Mouse (Mus musculus) midbrain, embryonic 13.5 days (tissue): ENCODE measurements around the gene Cd276. TPM values are rescaled to one million over a fixed set of nuclear protein-coding genes. Genes with fewer than 3 reads are reported as not detected.

Experiments
- ATAC-seq: fragments of 200-750 bp; cut with Nextera tagmentation; 2 replicates; pipeline ENCODE4 v1.8.0; 2017; ENCODE audit warnings: mild to moderate bottlenecking, moderate TSS enrichment, moderate library complexity
- H3K27ac ChIP-seq: fragments of 300-500 bp; sonication (generic); 2 replicates; pipeline ENCODE4 v1.5.1; 2015; ENCODE audit warnings: inconsistent platforms, mild to moderate bottlenecking, moderate library complexity
- H3K27me3 ChIP-seq: fragments of 300-500 bp; sonication (generic); 2 replicates; pipeline ENCODE4 v1.6.1; 2015; ENCODE audit warnings: mild to moderate bottlenecking, inconsistent platforms
- H3K36me3 ChIP-seq: fragments of 300-500 bp; sonication (generic); 2 replicates; pipeline ENCODE4 v1.6.1; 2015; ENCODE audit warnings: mild to moderate bottlenecking, inconsistent platforms
- H3K4me1 ChIP-seq: fragments of 300-500 bp; sonication (generic); replicated peaks from 2 replicates; pipeline ENCODE4 v1.6.1; 2015; ENCODE audit warnings: inconsistent platforms
- H3K4me2 ChIP-seq: fragments of 300-500 bp; sonication (generic); replicated peaks from 2 replicates; pipeline ENCODE4 v1.6.1; 2015; ENCODE audit warnings: moderate library complexity, mild to moderate bottlenecking, inconsistent platforms
- H3K4me3 ChIP-seq: fragments of 300-500 bp; sonication (generic); replicated peaks from 2 replicates; pipeline ENCODE4 v1.5.1; 2015; ENCODE audit warnings: mild to moderate bottlenecking, inconsistent platforms
- H3K9ac ChIP-seq: fragments of 300-500 bp; sonication (generic); replicated peaks from 2 replicates; pipeline ENCODE4 v1.6.1; 2015; ENCODE audit warnings: mild to moderate bottlenecking, inconsistent platforms
- H3K9me3 ChIP-seq: fragments of 300-500 bp; sonication (generic); 2 replicates; pipeline ENCODE4 v1.6.1; 2016; ENCODE audit warnings: mild to moderate bottlenecking, inconsistent platforms
- WGBS: fragments of 180-500 bp; shearing (Covaris S2); methylation state at CpG from one replicate; pipeline ENCODE4 v1.1.7; 2015; 5-methylcytosine and 5-hydroxymethylcytosine counted together
- polyA plus RNA-seq: library from polyadenylated mRNA; unstranded; fragments of >200 nt; fragmentation: Nextera tagmentation; extraction: Ambion mirVana; gene quantifications from 2 replicates; pipeline ENCODE4 v1.2.1, GENCODE M21; 2015

Gene Cd276
- polyA plus RNA-seq, 1 experiment from 2014 or later = 33.9 TPM

DNA sequence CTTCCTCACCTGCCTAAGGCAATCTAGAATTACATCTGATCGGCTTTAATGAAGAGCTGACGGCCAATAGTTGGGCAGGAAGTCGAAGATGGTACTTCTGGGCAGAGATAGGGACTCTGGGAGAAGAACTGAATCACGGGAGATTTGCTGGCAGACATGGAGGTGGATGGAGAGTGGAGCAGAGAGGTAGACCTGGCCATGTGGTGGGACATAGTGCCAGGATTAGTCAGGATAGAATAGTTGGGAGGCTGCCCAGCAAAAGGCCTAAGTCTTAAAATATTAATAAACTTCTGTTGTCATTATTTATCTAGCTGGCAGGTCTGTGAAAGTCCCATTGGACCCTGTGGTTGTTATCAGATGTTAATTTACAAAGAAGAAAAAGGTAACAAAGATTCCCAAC lies 30.1 kb downstream of the Cd276 start:
- Histone ChIP-seq H3K9ac (no peak overlapping the region), H3K27ac (no peak overlapping the region), H3K9me3 (no peaks in the 10 kb centered on the region), H3K36me3 (peaks cover 56% of the 10 kb centered on the region), H3K4me3 (no peak overlapping the region), H3K4me1 (0 out of 2 replicates have a peak, but pooled peaks cover 4% of the 10 kb centered on the region), H3K27me3 (no peaks in the 10 kb centered on the region), H3K4me2 (no peak overlapping the region)
- WGBS = 89% methylated on average over 4 of the region's 4 CpGs
- ATAC-seq = no peak

DNA sequence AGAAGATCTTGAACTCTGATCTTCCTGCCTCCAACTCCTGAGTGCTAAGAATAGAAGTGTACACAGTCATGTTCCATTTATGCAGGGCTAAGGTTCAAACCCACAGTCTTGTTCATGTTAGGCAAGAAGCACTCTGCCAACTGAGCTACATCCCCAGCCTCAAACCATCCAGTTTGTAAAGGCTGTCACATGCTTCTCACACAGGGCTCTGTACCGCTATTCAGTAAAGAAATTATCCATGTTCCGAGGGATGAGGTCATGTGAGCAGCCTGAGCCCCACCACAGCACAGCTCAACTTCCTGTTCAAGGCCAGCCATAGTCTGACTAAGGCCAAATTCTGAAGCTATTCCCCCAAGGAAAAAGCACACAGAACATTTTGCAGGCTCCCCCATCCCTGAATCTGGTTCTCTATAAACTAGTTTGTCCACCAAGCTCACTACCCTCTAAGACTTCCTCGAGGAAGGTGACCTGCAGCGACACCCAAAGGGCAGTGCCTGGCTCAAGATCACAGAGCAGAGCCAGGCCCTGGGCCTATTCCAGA lies 33.3 kb downstream of the Cd276 start:
- H3K27me3 ChIP-seq = no peaks in the 10 kb centered on the region
- ATAC-seq = no peak
- H3K27ac ChIP-seq = no peak overlapping the region
- no peaks in the 10 kb centered on the region for H3K9me3 ChIP-seq
- H3K36me3 ChIP-seq = peaks cover 28% of the 10 kb centered on the region
- H3K4me2 ChIP-seq = no peak overlapping the region
- H3K9ac ChIP-seq = no peak overlapping the region
- 73% methylated on average over 4 of the region's 4 CpGs for WGBS
- no peak overlapping the region for H3K4me3 ChIP-seq
- H3K4me1 ChIP-seq = 0 out of 2 replicates have a peak, but pooled peaks cover 4% of the 10 kb centered on the region

DNA sequence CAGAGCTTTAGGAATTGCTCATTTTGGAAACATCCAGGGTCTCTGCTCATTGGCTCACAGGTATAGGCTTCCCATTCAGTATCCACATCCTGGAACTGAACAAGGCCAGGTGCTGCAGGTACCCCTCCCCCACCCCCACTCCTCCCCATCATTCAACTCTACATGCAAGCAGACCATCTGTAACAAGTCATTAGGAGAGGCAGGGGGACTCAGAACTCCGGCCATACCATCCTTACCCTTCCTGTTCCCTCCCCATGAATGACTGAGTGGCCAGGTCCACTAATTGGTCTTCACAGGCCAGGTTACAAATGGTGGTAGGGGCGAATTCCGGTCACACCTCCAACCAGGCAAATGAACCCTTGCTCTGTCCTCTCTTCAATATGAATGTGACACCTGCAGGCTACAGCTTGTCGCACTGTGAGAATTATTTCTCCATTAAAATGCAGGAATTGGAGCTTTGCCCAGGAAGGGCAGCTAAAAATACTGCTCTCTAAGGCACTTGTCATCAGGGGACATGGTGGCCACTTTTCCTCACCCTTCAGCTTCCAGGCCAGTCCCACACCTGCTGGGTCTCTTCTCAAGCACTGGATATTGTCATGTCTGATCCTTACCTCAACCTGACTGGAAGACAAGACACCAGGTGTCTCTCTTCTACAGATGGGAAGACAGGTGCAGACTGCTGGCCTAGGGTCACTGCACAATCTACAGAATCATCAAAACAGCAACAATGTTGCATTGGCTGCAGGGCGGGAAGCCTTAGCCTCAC lies 34.2 kb downstream of the Cd276 start:
- ATAC-seq = no peak
- Histone ChIP-seq H3K9me3 (no peaks in the 10 kb centered on the region), H3K9ac (no peak overlapping the region), H3K4me3 (no peak overlapping the region), H3K4me2 (no peak overlapping the region), H3K4me1 (peaks cover 10% of the 10 kb centered on the region; the same call in 1 of the 2 replicates), H3K27ac (no peak overlapping the region), H3K27me3 (no peaks in the 10 kb centered on the region), H3K36me3 (peaks cover 21% of the 10 kb centered on the region)
- 87% methylated on average over 5 of the region's 5 CpGs for WGBS

DNA sequence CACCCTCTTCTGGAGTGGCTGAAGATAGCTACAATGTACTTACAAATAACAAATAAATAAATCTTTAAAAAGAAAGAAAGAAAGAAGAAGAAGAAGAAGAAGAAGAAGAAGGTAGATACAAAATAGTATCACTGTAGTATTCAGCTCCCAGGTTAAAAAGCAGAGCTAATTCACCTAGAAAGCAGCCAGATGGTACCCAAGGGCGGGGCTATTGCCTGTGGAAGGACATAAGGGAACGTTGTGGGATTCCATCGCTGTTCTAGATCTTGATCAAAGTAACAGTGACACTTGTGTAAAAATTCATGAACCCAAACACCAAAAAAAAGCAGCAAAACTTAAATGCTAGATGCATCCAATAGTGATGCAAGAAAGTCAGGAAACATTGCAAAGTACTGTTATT lies 35.3 kb downstream of the Cd276 start:
- no peak for ATAC-seq
- no peaks in the 10 kb centered on the region for H3K27me3 ChIP-seq
- H3K4me2 ChIP-seq = no peak overlapping the region
- WGBS = 87% methylated on average over 3 of the region's 3 CpGs
- no peak overlapping the region for H3K9ac ChIP-seq
- no peak overlapping the region for H3K27ac ChIP-seq
- peaks cover 15% of the 10 kb centered on the region; the same call in 1 of the 2 replicates for H3K4me1 ChIP-seq
- H3K36me3 ChIP-seq = peaks cover 10% of the 10 kb centered on the region
- no peak overlapping the region for H3K4me3 ChIP-seq
- no peaks in the 10 kb centered on the region for H3K9me3 ChIP-seq

DNA sequence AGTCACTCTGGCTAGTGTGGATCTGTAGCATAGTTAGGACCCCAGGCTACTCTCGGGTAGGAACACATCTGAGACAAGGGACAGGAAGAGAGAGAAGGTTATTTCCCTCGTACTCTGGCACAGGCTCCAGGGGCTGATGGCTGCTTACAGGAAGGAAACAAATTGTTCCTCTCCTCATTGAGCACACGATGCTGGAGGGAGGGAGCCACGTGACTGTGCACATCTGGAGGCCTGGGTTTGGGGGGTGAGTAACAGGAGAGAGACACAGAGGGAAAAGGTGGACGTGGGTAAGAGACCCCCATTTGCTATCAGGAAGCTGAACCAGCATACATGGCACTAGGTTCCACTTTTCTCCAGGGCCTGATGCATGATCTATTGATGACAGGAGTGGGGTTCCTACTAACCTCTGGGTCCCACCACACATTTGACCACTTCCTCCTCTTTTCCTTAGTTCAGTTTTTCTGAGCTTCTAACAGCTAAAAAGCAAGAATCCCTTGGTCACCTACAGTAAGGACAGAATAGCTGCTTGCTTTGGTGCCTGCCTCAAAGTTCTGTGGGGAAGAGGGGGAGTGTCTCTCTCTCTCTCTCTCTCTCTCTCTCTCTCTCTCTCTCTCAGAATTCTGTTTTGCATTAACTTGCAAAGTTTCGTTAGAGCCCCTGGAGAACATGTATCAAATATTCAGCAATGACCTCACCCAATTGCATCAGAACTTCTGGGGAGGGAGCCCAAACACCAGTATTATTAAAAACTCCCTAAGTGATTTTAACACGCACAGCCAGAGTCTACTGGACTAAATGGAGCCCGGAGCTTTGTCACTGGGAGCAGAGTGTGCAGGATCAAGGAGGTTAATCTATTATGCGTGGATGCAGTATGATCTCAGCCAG lies 37.1 kb downstream of the Cd276 start:
- Histone ChIP-seq H3K36me3 (no peaks in the 10 kb centered on the region), H3K27ac (no peak overlapping the region), H3K4me2 (no peak overlapping the region), H3K9me3 (no peaks in the 10 kb centered on the region), H3K4me1 (peaks cover 31% of the 10 kb centered on the region), H3K9ac (no peak overlapping the region), H3K27me3 (no peaks in the 10 kb centered on the region), H3K4me3 (no peak overlapping the region)
- no peak for ATAC-seq
- WGBS = 53% methylated on average over 9 of the region's 9 CpGs

DNA sequence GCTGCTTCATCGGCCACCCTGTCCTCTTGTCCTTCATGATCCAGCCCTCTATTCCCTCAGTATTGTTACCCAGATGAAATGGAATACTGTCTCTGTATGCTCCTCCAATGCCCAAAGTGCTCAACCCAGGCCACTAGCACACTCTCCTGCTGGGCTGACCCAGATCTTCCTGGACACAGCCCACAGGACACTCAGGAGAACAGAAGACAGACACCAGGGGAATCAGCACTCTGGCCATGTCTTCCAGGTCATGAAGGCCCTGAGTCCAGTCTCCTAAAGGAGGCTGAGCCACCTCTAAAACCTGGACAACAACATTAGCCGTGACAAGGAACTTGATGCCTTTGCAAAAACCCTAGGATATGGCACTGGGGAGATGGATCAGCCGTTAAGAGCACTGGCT lies 38.8 kb downstream of the Cd276 start:
- WGBS = 84% methylated on average over 3 of the region's 3 CpGs
- Histone ChIP-seq H3K27ac (no peak overlapping the region), H3K27me3 (no peaks in the 10 kb centered on the region), H3K4me1 (peaks cover 31% of the 10 kb centered on the region), H3K9me3 (no peaks in the 10 kb centered on the region), H3K4me2 (no peak overlapping the region), H3K9ac (no peak overlapping the region), H3K36me3 (no peaks in the 10 kb centered on the region), H3K4me3 (no peak overlapping the region)
- no peak for ATAC-seq

DNA sequence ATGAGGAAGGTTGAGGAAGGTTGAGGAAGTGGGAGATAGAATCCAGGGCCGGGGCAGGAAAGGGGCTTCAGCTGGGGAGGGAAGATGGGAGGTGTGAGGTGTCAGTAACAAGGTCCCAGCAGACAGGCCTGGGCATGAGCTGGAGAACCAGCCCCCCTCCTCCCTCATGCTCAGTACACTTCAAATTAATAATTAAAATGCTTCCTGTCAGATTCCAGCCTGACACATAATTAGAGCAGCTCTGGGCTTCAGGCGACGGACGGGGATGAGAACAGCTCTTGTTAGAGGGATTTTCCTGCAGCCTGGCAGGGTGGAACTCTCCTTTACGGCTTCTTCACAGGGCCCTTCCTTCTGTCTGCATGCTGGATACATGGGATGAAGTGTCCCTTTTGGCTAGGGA lies 41.5 kb downstream of the Cd276 start:
- Histone ChIP-seq H3K4me1 (peaks cover 31% of the 10 kb centered on the region), H3K36me3 (no peaks in the 10 kb centered on the region), H3K27ac (peak overlapping the region; percentile 71), H3K4me3 (no peak overlapping the region), H3K27me3 (no peaks in the 10 kb centered on the region), H3K9ac (no peak overlapping the region), H3K4me2 (no peak overlapping the region), H3K9me3 (no peaks in the 10 kb centered on the region)
- 37% methylated on average over 5 of the region's 5 CpGs for WGBS
- ATAC-seq = peak; percentile 82

DNA sequence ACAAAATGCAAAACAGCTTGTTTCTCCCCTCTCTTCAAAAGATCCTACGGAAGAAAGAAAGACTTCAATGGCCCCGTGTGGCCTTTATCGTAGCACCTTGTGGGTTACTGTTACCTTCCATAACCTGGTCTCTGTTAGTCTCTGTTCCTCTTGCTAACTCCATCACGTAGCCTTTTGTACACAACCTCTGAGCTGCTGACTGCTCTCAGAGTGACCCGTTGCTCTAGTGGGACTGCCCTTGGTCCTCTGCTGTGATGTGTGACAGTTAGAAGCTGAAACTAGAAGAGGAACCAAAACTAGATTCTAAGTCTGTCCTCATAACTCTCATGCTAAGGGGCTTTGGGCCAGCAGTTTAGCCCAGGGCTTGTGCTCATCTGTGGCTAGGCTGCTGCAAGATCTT lies 44.8 kb downstream of the Cd276 start:
- no peak overlapping the region for H3K4me2 ChIP-seq
- no peak for ATAC-seq
- no peaks in the 10 kb centered on the region for H3K9me3 ChIP-seq
- H3K4me3 ChIP-seq = no peak overlapping the region
- H3K4me1 ChIP-seq = peaks cover 24% of the 10 kb centered on the region
- no peak overlapping the region for H3K27ac ChIP-seq
- 91% methylated on average over 5 of the region's 5 CpGs for WGBS
- H3K36me3 ChIP-seq = no peaks in the 10 kb centered on the region
- no peak overlapping the region for H3K9ac ChIP-seq
- no peaks in the 10 kb centered on the region for H3K27me3 ChIP-seq

DNA sequence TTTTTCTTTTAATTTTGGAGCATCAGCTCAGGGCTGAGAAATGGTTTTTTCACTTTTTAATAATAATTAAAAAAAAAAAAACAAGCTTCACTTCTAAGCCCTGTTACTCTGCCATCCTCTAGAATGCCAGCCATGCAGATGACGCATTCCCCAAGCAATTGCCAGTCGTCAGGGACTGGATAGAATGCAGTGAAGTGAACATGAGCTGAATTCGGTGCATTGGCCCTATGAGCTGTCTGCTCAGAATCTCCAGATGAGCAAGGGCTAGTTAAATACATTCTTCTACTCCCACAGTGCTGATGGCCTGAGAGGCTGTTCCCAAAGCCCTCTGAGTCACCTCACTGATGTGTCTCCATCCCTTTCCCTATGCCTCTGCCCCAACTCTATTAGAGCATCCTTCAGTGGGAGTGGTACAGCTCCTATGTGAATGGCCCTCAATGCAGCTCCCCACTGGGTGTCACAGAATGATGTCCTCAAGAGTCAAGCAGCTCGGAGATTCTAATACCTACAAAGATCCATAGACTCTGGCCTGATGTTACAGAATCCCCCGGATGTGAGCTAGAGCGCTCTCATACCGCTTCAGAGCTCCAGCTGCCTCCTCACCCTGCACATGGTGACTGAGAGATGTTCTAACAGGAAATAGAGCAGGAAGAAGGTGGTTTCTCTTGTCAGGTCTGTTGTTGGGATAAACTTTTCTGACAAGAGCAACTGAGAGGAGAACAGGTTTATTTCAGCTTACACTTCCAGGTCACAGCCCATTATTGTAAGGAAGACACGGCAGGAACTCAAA lies 47.8 kb downstream of the Cd276 start:
- H3K4me2 ChIP-seq = no peak overlapping the region
- H3K27ac ChIP-seq = no peak overlapping the region
- WGBS = 82% methylated on average over 8 of the region's 8 CpGs
- H3K27me3 ChIP-seq = no peaks in the 10 kb centered on the region
- H3K4me1 ChIP-seq = peaks cover 4% of the 10 kb centered on the region; the same call in 1 of the 2 replicates
- no peaks in the 10 kb centered on the region for H3K36me3 ChIP-seq
- no peak for ATAC-seq
- H3K9me3 ChIP-seq = no peaks in the 10 kb centered on the region
- H3K9ac ChIP-seq = no peak overlapping the region
- no peak overlapping the region for H3K4me3 ChIP-seq

DNA sequence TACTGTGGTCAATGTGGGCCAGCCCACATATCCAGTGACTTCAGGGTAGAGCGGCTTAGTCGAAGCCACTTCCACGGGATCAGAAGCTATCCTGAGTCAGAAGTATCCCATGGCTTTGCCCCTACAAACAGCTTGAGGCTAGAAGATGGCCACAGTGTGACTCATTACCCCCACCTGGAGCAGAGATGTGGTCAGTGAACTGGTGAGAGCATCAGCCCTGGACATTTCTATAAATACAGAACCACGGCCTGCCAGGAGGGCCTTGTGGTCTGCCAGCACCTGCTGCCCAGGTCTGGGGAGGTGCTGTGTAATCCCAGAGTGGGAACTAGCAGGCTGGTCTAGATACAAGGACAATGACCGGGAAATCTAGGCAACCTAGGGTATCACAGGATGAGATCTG lies 54.3 kb downstream of the Cd276 start:
- Histone ChIP-seq H3K36me3 (peaks cover 6% of the 10 kb centered on the region), H3K27me3 (no peaks in the 10 kb centered on the region), H3K4me3 (no peak overlapping the region), H3K4me2 (no peak overlapping the region), H3K9ac (no peak overlapping the region), H3K4me1 (peaks cover 4% of the 10 kb centered on the region), H3K9me3 (no peaks in the 10 kb centered on the region), H3K27ac (no peak overlapping the region)
- 87% methylated on average over 5 of the region's 5 CpGs for WGBS
- no peak for ATAC-seq

DNA sequence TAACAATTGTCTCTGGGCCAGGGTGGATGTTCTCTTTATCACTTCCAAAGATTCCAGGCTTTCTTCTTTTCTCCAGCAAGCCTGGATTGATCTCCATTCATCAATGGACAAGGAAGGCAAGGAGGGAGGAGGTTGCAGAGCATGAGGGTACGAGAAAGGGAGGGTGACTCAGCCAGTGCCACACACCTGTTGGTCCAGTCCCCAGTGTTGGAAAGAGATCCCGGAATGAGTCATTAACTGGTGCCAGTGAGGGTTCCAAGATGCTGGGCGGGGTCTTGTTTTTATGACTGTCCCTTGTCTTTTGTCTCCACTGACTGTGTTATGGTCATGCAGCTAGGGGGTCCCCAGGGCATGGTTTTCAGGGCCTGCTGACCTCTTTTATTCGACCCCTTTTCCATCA lies 57.3 kb downstream of the Cd276 start:
- no peak overlapping the region for H3K9ac ChIP-seq
- 73% methylated on average over 4 of the region's 4 CpGs for WGBS
- H3K4me3 ChIP-seq = no peak overlapping the region
- H3K4me1 ChIP-seq = peaks cover 6% of the 10 kb centered on the region
- no peak overlapping the region for H3K4me2 ChIP-seq
- ATAC-seq = no peak
- peaks cover 6% of the 10 kb centered on the region for H3K36me3 ChIP-seq
- H3K9me3 ChIP-seq = no peaks in the 10 kb centered on the region
- no peak overlapping the region for H3K27ac ChIP-seq
- H3K27me3 ChIP-seq = no peaks in the 10 kb centered on the region
